Mouse (Mus musculus) thymus, postnatal 14 days (tissue): ENCODE measurements around the gene Sit1.

ENCODE experiments used
- DNase-seq: peaks from one replicate; pipeline ENCODE4 v3.0.0; 2021

Sit1 gene

DNA sequence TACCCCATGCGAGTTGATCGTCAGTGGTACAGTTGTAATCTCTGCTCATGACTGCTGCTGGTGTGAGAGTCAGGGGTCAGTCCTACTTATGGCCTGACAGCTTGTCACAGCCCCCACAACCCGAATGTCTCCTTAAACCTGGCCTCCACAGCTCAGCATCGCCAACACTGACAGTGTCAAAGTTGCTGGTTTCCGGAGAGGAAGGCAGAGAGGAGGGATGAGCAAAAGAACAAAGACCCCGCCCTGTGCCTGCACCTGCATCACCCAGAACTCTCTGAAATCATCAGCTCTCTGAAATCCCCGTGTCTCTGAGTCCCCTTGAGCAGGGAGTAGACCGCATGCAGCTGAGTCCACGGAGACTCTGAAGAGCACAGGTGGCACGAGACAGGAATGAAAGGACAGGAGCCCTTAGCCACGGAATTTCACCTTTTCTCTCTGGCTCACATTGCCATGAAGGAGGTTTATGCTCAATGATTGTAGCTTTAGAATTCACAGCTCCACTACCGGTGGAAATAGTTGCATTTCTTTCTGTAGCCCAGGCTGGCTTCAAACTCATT is at the start of gene Sit1:
Gene Sit1 (minus strand): TSS at position 200 of the 557 bp plus-strand sequence.
- DNase-seq, result peak; percentile 89

DNA sequence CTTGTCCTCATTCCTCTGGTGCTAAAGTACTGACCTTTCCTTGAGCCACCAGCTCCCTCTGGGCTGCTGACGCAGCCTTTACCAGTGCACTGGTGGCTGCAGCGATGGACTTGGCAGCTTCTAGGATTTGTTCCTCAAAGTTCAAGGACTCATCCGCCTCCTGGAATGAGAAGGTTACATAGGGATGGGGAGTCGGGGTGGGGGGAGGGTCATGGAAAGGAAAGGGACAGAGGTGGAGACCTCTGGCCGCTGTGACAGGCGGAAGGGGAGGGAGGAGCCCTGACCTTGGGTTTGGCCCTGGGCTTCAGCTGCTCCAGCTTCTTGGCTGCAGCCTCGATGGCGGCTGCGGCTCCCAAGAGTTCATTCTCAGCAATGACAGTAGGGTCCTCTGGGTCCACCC is 49.7 kb upstream of the Sit1 start:
- DNase-seq, result no peak

DNA sequence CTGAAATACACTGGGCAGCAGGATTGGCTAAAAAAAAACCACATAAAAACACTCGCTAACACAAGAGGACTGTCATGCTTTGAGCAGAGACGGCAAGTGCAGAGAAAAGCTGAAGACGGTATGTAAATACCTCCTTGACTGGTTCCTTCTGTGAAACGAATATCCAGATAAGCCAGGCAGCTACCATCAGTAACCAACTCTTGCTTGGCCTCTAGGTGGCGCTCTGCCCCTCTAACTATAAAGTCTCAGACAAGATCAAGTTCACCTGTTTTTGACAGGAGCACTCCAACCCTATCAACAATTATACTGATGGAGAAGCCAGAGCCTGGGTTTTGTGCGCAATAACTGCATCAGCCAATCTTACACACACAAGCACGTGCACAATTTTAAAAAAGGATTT is 47.0 kb upstream of the Sit1 start:
- peak; percentile 84 for DNase-seq

DNA sequence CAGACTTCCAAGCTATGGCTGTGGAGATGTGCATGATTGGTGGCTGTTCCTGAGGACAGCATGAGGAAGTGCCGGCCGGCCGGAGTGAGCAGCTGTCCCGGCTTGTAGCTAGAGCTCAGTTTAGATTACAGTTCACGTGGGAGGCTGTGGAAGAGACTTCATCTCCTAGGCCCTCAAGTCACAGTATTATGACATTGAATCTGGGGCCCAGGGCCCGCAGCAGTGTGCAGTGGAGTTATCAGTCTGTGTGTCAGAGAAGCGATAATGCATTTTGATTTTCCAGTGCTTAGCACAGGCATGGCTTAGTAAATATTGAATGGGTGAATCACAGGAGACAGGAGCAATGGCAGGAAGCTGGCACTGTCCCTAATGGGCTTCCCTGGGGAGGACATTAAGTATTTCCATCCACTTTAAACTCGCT is 46.6 kb upstream of the Sit1 start:
- no peak for DNase-seq

DNA sequence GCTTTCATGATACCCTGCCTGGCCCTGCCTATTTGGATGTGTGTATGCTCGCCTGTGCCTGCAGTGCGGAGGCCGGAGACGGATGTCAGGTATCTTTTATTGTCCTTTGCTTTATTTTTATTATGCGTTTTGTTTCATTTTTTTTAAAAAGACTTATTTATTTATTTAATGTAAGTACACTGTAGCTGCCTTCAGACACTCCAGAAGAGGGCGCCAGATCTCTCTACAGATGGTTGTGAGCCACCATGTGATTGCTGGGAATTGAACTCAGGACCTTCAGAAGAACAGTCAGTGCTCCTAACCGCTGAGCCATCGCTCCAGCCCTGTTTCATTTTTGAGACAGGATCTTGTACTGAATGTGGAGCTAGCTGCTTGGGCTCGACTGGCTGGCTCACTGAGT is 45.0 kb upstream of the Sit1 start:
- peak; percentile 53 for DNase-seq

DNA sequence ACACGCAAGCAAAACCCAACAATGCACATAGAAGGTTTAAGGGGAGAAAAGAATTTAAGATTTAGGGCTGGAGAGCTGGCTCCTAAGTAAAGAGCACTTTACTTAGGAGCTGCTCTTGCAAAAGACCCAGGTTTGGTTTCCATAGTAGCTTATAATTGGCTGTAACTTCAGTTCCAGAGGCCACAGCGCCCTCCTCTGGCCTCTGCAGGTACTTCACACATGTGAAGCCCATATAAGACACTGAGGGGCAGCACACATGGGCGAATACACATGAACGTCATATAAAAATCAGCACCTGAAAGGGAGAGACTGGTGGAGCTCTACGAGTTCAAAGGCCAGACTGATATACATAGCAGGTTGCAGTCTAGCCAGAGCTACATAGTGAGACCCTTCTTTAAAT is 44.3 kb upstream of the Sit1 start:
- DNase-seq, result peak; percentile 36

DNA sequence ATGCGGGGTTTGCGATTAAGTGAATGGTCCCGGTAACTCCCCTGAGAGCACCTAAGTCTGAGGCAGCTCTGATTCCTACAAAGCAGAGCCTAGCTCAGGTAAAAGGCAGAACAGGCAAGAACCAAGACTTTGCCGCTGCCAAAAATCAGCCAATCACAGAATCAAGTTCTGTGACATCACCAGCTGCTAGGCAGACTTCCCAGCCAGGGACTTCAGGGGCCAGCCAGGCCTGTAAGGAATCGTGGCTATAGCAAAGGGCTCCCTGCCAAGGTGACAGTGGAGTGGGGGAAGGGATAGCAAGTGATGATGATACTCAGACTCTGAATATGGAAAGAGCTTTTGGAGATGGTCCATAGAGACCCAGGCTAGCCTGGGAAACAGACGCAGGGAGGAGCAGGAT is 36.4 kb upstream of the Sit1 start:
- peak; percentile 85 for DNase-seq

DNA sequence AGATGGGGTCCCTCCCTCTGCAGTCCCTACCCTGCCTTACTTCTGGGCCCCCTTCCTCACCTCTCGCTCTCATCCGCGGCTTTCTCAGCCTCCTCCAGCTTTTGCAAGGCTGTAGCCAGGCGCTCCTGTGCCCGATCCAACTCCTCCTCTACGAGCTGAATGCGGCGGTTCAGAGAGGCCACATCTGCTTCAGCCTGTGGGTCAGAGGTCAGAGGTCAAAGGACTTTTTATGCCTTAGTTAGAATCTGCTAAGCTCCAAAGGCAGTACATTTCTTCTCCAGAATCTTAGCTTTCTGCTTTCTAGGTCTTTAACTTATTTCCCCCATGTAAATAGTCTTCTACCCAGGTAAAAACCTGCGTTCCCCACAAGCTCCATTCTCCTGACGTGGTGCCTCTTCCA is 36.0 kb upstream of the Sit1 start:
- DNase-seq, result no peak

DNA sequence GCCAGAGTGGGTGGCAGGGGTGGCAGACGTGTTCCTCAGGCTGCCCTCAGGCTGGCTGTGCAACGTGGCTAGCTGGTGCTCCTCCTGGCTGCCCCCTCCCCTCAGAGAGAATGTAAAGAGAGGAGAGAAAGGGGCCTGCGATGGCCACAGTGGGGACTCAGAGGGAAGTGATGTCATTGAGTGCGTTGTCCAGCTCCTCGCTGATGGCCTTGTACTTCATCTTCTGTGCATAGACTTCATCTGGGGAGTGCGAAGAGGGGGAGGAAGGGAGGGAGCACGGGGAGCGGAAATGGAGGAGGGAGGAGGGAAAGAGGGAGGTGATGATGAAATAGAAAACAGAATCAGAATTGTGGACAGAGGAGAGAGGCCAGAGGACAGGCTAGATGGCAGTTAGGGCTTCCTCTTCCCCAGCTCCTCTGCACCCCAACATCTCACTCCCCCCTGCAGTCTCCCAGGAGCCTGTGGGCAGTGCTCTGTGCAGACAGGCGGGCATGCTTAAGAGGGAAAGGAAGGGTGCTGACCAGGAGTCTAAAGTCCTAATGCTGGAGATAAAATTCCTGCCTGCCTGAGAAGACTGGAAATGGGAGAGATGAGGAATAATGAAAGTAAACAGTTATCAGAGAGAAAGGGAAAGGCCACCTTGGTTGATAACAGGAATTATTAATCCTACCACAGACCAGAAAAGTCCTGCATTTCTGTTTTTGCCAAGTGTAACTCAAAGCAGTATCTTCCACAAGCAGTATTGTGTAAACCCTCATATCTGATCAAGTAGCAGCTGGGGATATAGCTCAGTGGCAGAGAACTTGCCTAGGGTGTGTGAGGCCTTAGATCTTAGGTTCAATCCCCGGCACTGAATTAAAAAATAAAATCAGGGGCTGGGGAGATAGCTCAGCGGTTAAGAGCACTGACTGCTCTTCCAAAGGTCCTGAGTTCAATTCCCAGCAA is 32.5 kb upstream of the Sit1 start:
- DNase-seq, result no peak

DNA sequence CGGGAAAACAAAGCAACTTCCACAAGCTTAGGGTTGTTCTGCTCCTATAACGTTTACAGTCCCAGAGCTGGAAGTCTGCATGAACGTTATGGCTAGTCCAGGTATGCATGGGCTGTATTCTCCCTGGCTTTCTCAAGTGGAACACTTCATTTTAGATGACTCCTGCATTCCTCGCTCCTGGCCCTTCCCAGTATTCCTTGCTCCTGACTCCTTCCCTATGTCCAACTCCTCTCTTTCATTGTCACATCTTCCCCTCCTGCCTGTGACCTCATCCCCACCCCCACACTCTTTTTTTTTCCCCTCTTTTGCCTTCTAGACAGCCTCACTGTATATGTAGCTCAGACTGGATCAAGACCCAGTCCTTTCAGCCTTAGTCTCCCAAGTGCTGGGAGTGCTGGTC is 30.3 kb upstream of the Sit1 start:
- no peak for DNase-seq

DNA sequence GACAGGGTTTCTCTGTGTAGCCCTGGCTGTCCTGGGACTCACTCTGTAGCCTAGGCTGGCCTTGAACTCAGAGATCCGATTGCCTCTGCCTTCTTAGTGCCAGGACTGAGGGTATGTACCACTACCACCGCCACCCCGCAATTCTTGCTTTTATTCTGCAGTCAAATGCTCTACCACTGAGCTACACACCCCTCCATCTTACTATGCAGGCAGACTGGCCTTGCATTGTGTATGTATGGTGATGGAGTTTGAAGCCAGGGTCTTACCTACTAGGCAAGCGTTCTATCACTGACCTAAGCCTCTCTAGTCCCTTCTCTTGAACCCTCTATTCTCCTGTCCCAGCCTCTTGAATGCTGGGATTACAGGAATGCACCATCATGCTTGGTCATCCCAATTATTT is 29.8 kb upstream of the Sit1 start:
- no peak for DNase-seq

DNA sequence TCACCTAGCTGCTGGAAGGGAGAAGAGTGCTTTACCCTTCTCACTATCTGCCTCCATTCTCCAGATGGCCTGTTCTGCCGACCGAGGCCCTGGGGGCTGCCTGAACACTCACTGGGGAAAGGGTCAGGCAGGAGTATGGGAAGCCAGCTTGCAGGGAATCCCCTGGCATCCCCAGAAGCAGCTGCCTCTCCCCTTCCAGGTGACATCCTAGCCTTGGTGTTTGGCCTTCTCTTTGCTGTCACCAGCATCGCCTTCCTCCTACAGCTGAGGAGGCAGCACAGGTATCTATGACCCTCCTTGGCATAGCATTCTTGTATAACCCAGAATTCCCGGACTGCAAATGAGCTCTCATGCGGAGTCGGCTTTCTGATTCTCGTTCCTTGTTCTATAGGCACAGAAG is 29.1 kb upstream of the Sit1 start:
- DNase-seq, result no peak

DNA sequence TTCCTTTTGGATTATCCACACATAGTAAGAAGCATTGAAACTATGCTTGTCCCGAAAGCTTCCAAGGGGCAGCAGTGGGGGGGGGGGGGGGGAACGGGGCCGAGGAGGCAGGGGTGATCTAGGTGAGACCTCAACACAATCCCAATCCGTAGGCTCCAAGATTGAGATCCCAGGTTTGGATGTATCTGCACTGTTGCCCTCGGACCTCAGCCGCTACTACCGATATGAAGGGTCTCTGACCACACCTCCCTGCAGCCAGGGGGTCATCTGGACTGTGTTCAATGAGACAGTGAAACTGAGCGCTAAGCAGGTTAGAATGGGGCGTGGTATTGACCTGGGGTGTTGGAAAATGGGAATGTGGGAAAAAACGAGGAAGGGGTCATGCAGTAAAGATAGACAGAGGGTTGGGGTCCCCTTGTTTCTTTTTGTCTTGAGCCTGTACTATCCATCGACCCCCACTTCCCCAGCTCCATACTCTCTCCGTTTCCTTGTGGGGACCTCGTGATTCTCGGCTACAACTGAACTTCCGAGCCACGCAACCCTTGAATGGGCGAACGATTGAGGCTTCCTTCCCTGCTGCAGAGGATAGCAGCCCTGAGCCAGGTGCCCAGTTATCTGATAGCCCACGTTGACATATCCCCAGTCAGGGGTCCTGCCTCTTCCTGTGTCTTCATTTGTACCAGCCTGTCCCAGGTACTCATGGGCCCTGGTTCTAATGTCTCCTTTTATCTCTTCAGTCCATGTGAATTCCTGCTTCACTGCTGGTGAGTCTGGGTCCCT is 28.3 kb upstream of the Sit1 start:
- DNase-seq, result no peak

DNA sequence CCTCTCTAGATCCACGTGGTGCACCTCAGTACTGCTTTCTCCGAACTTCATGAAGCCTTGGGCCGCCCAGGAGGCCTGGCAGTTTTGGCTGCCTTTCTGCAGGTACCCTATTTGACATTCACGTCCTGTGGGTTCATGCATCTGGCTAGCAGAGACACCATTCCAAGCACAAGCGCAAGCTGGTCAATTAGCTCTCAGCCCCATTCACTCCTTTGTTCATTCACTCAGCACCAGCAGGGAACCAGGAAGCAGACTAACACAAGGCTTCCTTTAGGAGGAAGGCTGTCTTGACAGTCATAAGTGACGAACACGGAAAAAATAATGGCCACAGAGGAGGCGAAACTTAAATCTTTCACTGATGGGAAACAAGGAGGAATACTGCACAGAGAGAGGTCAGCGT is 25.6 kb upstream of the Sit1 start:
- no peak for DNase-seq

DNA sequence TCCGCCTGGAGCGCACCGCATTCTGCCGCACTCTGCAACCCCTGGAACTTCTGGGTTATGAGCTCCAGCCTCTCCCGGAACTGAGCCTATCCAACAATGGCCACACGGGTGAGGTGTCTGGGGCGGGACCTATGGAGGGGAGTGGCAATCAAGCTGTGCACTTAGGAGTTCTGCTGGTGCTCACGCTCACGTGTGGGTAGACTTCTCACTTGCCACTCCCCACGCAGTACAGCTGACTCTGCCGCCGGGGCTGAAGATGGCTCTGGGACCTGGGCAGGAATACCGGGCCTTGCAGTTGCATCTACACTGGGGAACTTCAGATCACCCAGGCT is 25.1 kb upstream of the Sit1 start:
- peak; percentile 79 for DNase-seq

DNA sequence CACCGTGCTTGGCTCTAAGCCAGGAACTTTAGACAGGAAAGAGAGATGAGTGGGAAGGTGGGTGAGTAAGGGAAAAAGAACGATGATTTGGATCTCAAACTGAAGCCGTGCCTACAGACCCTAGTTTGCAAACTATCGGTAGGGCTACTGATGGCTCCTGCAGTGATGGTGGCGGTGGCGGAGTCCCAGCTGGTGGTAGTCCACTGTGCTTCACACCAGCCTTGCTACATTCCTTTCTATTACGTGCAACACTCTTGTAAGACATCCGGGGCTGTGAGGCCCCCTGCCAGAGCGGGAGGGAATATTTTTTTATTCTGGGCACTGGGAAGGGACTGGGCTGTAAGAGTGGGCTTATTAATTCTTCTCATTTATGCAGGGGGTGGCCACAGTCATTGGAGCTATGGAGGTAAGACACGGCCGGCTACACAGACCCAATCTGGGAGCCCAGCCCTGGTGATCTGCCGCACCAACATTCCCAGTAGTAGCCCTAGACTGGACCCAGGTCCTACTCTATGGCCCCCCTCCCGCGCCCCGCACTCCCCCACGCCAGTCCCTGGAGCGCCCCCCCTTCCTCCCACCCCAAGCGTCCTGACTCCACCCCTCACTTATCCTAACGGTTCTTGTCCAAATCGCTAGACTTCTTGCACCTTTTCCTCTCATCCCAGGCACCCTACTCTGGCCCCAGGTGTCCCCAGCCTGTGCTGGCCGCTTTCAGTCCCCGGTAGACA is 24.6 kb upstream of the Sit1 start:
- DNase-seq, result no peak

DNA sequence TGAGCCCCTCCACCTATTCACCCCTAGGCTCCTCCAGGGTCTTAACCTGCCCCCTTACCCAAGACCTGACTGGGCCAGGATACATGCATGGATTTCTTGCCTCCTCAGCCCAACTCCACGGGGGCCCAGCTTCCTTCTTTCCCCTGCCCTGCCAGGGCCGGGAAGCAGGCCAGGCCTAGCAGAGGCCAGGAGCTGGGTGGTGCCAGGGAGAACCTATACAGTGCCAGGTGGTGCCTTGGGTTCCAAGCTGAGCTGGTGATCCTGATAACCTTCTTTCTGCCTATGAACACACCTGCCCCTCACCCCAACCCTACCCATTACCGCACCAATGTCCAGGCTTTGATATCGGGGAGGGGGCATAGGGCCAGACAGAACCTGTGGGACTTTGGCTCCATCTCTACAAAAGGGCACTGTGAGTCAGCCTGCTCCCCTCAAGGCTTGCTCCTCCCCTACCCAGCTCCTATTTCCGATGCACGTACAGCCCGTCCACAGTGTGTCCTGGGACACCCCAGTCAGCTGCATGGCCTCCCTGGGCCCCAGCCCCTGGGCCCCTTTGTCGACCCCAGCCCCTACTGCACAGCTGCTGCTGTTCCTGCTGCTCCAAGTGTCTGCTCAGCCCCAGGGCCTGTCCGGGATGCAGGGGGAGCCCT is 23.1 kb upstream of the Sit1 start, which contains the start of gene Car9:
Gene Car9 (plus strand): TSS at position 431 of the 650 bp plus-strand sequence.
- DNase-seq, result no peak

DNA sequence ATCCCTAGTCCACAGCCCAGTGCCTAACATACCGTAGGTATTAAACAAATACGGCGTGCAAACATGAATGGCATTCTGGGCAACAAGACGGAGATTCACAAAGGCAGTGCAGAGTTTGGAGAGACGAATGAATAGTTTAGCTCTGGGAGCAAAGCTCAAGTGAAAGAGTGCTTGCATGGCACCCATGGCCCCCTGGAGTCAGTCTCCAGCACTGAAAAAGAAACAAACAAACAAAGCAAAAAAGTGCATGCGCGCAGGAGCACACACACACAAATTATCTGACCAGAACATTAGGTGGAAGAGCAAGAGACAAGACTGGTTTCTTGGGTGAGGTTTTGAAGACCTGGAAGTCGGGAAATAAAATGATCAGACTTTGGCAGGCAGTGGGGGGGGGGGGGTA is 22.5 kb upstream of the Sit1 start:
- DNase-seq, result no peak

DNA sequence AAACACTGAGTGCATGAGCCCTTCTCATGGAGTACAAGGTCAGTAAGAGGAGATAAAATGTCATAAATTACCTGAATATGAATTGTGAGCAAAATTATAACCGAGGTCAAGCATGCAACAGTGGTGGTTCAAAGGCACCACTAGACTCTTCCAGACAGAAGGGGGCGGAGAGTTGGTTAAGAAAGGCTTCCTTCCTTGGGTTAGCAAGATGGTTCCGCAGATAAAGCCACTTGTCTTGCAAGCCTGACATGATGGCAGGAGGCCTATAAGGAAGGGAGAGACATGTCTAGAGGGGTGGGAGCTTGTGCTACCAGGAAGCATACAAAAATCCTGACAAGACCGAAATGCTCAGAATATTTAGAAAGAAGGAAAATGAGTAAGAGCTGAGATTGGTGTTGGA is 20.7 kb upstream of the Sit1 start:
- DNase-seq, result no peak

DNA sequence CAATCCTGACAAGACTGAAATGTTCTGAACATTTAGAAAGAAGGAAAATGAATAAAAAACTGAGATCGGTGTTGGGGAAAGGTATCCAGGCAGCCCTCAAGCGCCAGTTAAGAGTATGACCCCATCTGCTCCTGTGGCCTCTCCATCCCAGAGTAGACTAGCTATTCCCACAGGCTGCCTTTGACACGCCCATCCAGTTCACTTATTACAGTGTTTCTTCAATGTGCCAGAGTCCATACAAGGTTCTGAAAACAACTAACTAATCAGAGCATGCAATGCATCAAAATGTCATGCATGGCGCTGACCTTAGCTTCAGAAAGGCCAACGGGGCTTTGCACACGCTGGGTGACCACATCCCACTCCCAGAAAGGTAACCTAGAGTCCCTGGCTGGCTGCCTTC is 20.0 kb upstream of the Sit1 start:
- DNase-seq, result no peak

DNA sequence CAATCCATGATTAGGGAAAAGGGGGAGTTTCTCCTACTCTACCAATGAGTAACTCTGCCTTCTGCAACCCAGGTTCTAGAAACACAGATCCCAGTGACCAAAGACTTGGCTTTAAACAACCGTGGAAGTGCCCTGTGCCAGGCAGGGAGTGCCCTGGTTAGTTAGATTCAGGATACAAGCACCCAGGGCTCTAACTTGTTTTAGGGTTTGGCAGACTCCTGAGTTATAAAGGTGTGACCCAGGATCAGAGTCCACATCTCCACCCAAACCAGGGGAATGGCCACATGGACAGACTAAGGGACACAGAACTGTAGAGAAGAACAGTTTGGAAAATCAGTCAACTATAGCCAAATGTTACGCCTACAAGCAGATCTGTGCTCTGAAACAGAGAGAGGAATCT is 19.5 kb upstream of the Sit1 start:
- no peak for DNase-seq
